In the genomic region with DNA sequence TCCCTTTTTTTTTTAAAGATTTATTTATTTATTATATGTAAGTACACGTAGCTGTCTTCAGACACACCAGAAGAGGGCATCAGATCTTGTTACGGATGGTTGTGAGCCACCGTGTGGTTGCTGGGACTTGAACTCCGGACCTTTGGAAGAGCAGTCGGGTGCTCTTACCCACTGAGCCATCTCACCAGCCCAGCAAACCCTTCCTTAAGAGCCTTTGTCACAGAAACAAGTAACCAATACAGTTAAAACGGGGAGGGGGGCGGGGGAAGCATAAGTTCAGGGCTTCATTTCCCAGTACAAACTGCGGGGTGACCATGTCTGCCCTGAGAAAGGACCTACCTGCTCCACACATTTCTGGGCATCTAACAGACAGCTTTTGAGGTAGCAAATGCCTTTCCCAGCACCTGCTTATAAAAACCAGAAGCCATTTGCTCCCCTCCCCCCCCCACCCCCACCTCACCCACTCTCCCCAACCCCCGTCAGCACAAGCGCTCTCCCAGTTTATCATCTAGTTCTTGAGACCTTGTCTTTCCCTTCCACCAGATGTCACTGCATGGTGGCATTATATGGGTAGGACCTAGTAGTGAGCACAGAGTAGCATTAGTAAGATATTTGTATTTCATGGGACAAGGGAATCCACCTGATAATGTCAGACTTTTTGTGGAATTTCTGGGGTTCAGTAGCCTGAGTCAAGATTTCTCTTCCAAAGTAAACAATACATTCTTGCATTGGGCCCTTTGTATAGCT, we compare ENCODE assay signal across 11 mouse cellular contexts. TPM values are rescaled to one million over a fixed set of nuclear protein-coding genes. Genes with fewer than 3 reads are reported as not detected.
DNase-seq lines count a peak whose midpoint lies in the region; ATAC-seq and TF ChIP-seq lines count a peak whose summit lies in the region.
"Had no signal": no experiment of that assay in that cellular context is flagged by ENCODE, and none has a peak within 500 bp of the region (broad histone marks: within the 10 kb centered on the region; RNA-seq: fewer than 3 reads in every experiment).

No protein-coding gene starts in this region.

- H3K9me3 ChIP-seq in forebrain, embryonic 16.5 days (ENCODE audit: control insufficient read depth, low read length): no peaks in the 10 kb centered on the region
- no peaks in the 10 kb centered on the region for H3K9me3 ChIP-seq in forebrain, embryonic 10.5 days
- H3K9me3 ChIP-seq in liver, postnatal 0 days (ENCODE audit: low read length): no peaks in the 10 kb centered on the region
- no peaks in the 10 kb centered on the region for H3K9me3 ChIP-seq in liver, embryonic 12.5 days (replicated peaks)
- H3K9me3 ChIP-seq: embryonic facial prominence, embryonic 13.5 days; heart, embryonic 13.5 days had no signal

- no peak overlapping the region for H3K9ac ChIP-seq in forebrain, embryonic 16.5 days (replicated peaks; ENCODE audit: low read depth, low read length)
- H3K9ac ChIP-seq in liver, postnatal 0 days (replicated peaks): no peak overlapping the region
- no peak overlapping the region for H3K9ac ChIP-seq in liver, embryonic 12.5 days
- H3K9ac ChIP-seq: heart, embryonic 13.5 days had no signal

- no peaks in the 10 kb centered on the region for H3K36me3 ChIP-seq in forebrain, embryonic 16.5 days (ENCODE audit: control insufficient read depth, insufficient read depth)
- peaks cover 18% of the 10 kb centered on the region for H3K36me3 ChIP-seq in forebrain, embryonic 10.5 days (replicated peaks)
- H3K36me3 ChIP-seq in liver, postnatal 0 days (replicated peaks; ENCODE audit: insufficient read depth, low read length): peaks cover 7% of the 10 kb centered on the region
- H3K36me3 ChIP-seq in liver, embryonic 12.5 days: peaks cover 14% of the 10 kb centered on the region

- no peak for TF ChIP-seq EP300 in liver, postnatal 0 days (IDR thresholded peaks at IDR 0.05; ENCODE audit: low read depth)

- no peak overlapping the region for H3K4me3 ChIP-seq in forebrain, embryonic 16.5 days (replicated peaks; ENCODE audit: low read length)
- no peak overlapping the region for H3K4me3 ChIP-seq in forebrain, embryonic 10.5 days
- no peak overlapping the region for H3K4me3 ChIP-seq in liver, postnatal 0 days (ENCODE audit: low read depth, low read length)
- no peak overlapping the region for H3K4me3 ChIP-seq in liver, embryonic 12.5 days
- H3K4me3 ChIP-seq: embryonic facial prominence, embryonic 13.5 days; heart, embryonic 13.5 days had no signal

- no peaks in the 10 kb centered on the region for H3K27me3 ChIP-seq in forebrain, embryonic 16.5 days (replicated peaks; ENCODE audit: control insufficient read depth, insufficient read depth, low read length)
- H3K27me3 ChIP-seq in forebrain, embryonic 10.5 days (ENCODE audit: poor library complexity, severe bottlenecking): no peaks in the 10 kb centered on the region
- H3K27me3 ChIP-seq in liver, postnatal 0 days (ENCODE audit: insufficient read depth, low read length): no peaks in the 10 kb centered on the region
- peaks cover 20% of the 10 kb centered on the region; the same call in 1 of the 2 replicates for H3K27me3 ChIP-seq in liver, embryonic 12.5 days (replicated peaks)
- H3K27me3 ChIP-seq: embryonic facial prominence, embryonic 13.5 days had no signal

- peak; percentile 43 for TF ChIP-seq CTCF in liver, postnatal 0 days (IDR thresholded peaks at IDR 0.05; ENCODE audit: low read depth)

- DNase-seq in forebrain, embryonic 10.5 days (ENCODE audit: extremely low spot score, low spot score): no peak
- DNase-seq in liver, postnatal 0 days: no peak
- peak; percentile 55 for DNase-seq in A20 (ENCODE audit: low read depth, low spot score)
- DNase-seq in adipocyte (ENCODE audit: low spot score): peak; percentile 56
- DNase-seq in c-Kit-positive CD71-positive TER-119-positive erythroid progenitor cells, embryonic 14.5 days (ENCODE audit: low spot score): no peak
- DNase-seq in lung, postnatal 25 days (ENCODE audit: low spot score): no peak

- peaks cover 5% of the 10 kb centered on the region; the same call in 1 of the 2 replicates for H3K4me1 ChIP-seq in forebrain, embryonic 16.5 days (replicated peaks; ENCODE audit: control insufficient read depth, insufficient read depth, low read length)
- H3K4me1 ChIP-seq in forebrain, embryonic 10.5 days: peaks cover 8% of the 10 kb centered on the region
- no peaks in the 10 kb centered on the region for H3K4me1 ChIP-seq in liver, postnatal 0 days (ENCODE audit: insufficient read depth)
- H3K4me1 ChIP-seq in liver, embryonic 12.5 days: peaks cover 3% of the 10 kb centered on the region; the same call in 1 of the 2 replicates

- no peak overlapping the region for H3K27ac ChIP-seq in forebrain, embryonic 16.5 days (ENCODE audit: low read length)
- no peak overlapping the region for H3K27ac ChIP-seq in forebrain, embryonic 10.5 days
- no peak overlapping the region for H3K27ac ChIP-seq in liver, postnatal 0 days (ENCODE audit: low read depth)
- no peak overlapping the region for H3K27ac ChIP-seq in liver, embryonic 12.5 days
- H3K27ac ChIP-seq: embryonic facial prominence, embryonic 13.5 days; heart, embryonic 13.5 days had no signal

- 56% methylated on average over 10 of the region's 10 CpGs for WGBS in forebrain, embryonic 16.5 days
- WGBS in forebrain, embryonic 10.5 days: 60% methylated on average over 10 of the region's 10 CpGs
- WGBS in liver, postnatal 0 days (ENCODE audit: insufficient replicate concordance): 46% methylated on average over 10 of the region's 10 CpGs
- WGBS in liver, embryonic 12.5 days (ENCODE audit: insufficient replicate concordance): 37% methylated on average over 10 of the region's 10 CpGs

- no peak overlapping the region for H3K4me2 ChIP-seq in forebrain, embryonic 16.5 days (ENCODE audit: low read length)
- no peak overlapping the region for H3K4me2 ChIP-seq in liver, postnatal 0 days (ENCODE audit: low read depth, low read length)
- no peak overlapping the region for H3K4me2 ChIP-seq in liver, embryonic 12.5 days
- H3K4me2 ChIP-seq: heart, embryonic 13.5 days had no signal

- peak; percentile 47; the same call in 1 of the 2 replicates for ATAC-seq in forebrain, embryonic 16.5 days
- no peak for ATAC-seq in liver, postnatal 0 days
- no peak for ATAC-seq in liver, embryonic 12.5 days

RNA-seq across cellular contexts. Expression of a gene that starts 13.6 kb away (rescaled TPM):
- polyA plus RNA-seq in forebrain, embryonic 16.5 days (2015; fragmentation: Nextera tagmentation; extraction: Ambion mirVana): 31.8 and 43.1 TPM in 2 replicates
- 24.8 and 25.9 TPM in 2 replicates for polyA plus RNA-seq in forebrain, embryonic 10.5 days (2016; fragmentation: Nextera tagmentation; extraction: Ambion mirVana)
- polyA plus RNA-seq in liver, postnatal 0 days (2015; fragmentation: Nextera tagmentation; extraction: Ambion mirVana): 10.5 and 11.0 TPM in 2 replicates
- 14.3 and 15.5 TPM in 2 replicates for polyA plus RNA-seq in liver, embryonic 12.5 days (2016; fragmentation: Nextera tagmentation; extraction: Ambion mirVana)

RNA-seq across cellular contexts. Expression of a gene that starts 53.0 kb away (rescaled TPM):
- polyA plus RNA-seq in forebrain, embryonic 16.5 days (2015; fragmentation: Nextera tagmentation; extraction: Ambion mirVana): not detected in 2 replicates
- polyA plus RNA-seq in forebrain, embryonic 10.5 days (2016; fragmentation: Nextera tagmentation; extraction: Ambion mirVana): not detected in 2 replicates
- polyA plus RNA-seq in liver, postnatal 0 days (2015; fragmentation: Nextera tagmentation; extraction: Ambion mirVana): not detected in 2 replicates
- polyA plus RNA-seq in liver, embryonic 12.5 days (2016; fragmentation: Nextera tagmentation; extraction: Ambion mirVana): not detected in 2 replicates
- polyA plus RNA-seq: embryonic facial prominence, embryonic 13.5 days; heart, embryonic 13.5 days; liver, embryonic 16.5 days had no signal

Comparison
In these comparisons a context has a peak if more than half of its experiments do, and no peak if none do; other contexts are left out.
1. DNase-seq: peak in A20 (single experiment) and adipocyte (single experiment); none in forebrain, embryonic 10.5 days (single experiment), liver, postnatal 0 days (single experiment), c-Kit-positive CD71-positive TER-119-positive erythroid progenitor cells, embryonic 14.5 days (single experiment) and lung, postnatal 25 days (single experiment).